Mouse (Mus musculus) sigmoid colon, adult 10 weeks (tissue): ENCODE measurements around the gene Unc13c. TPM values are rescaled to one million over a fixed set of nuclear protein-coding genes. Genes with fewer than 3 reads are reported as not detected.

ENCODE experiments used
- polyA plus RNA-seq: library from polyadenylated mRNA; stranded (reverse); fragments of 350-450 nt; fragmentation: Illumina TruSeq; extraction: RNeasy Lipid Tissue Mini Kit (QIAGEN cat#74804); gene quantifications from one replicate; pipeline ENCODE4 v1.2.3, GENCODE M21; 2014; ENCODE audit warnings: low read depth, low replicate concordance

Unc13c gene
- polyA plus RNA-seq = 0.41 TPM

GRCm38 (mm10) chr9:73968641-73969121, at the start of gene Unc13c:
TSS of gene Unc13c (minus strand) at chr9:73968966.

Other genes starting within 250 kb of the Unc13c start
- gene Wdr72, start 141.4 kb upstream of the Unc13c start, polyA plus RNA-seq = not detected